Mouse (Mus musculus) T-helper 1 cell (primary cell): ENCODE results near the gene Rcc1l.

ENCODE experiments used
- in situ Hi-C: fragments of 300-600 bp; cut with MboI, MseI; formaldehyde crosslinking; loops from one replicate; pipeline ENCODE4 v1.15.1; 2025; ENCODE audit warnings: high pct_unique_total_duplicates

Gene Rcc1l

GRCm38 (mm10) chr5:134173206-134173605 lies 3.4 kb downstream of the Rcc1l start:
- in situ Hi-C loops = no loop called here

GRCm38 (mm10) chr5:134170167-134170566 lies 6.4 kb downstream of the Rcc1l start:
- in situ Hi-C loops = no loop called here

- in situ Hi-C loops = no loop called here
Observed at GRCm38 (mm10) chr5:134169231-134169630, 7.3 kb downstream of the Rcc1l start.

- in situ Hi-C loops = no loop called here
Observed at GRCm38 (mm10) chr5:134168033-134168432, 8.5 kb downstream of the Rcc1l start.

DNA sequence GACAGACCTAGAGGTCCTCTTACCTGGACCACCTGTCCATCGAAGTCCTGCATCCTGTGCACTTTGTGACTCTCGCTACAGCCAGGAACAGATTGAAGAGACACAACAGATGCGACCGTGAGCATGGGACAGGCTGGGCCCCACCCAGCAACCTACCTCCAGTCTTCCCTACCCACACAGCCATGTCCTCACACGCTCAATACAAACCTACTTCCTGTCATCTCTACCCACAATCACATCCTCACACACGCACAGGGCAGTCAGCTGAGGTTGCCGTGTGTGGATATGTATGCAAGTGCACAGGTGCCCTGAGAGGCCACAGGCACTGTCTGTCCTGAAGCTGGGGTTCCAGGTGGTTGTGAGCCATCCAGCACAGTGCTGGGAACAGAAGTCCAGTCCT lies 9.9 kb downstream of the Rcc1l start:
- in situ Hi-C loops = no loop called here

DNA sequence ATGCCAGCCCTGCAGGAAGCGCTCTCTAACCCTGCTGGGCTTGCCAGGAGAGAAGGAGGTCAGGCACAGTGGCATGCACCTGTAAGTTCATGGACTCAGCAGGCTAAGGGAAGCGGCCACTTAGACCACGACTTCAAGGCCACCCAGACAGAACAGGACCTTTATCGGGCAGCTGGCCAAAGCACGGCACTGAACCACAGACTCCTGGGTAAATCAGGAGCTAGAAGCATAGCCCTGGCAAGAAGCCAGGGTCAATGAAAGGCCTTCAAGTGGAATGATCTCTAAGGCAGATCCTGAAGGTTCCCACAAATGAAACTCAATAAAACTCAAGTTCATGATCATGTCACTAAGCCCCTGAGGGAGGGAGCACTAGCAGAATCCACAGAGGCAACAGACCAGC lies 11.9 kb downstream of the Rcc1l start:
- in situ Hi-C loops = no loop called here

GRCm38 (mm10) chr5:134155916-134156466 lies 20.6 kb downstream of the Rcc1l start:
- in situ Hi-C loops = loop anchor here (10.0 kb wide), 1 partner anchor 1191 kb away; no protein-coding TSS in a partner anchor

DNA sequence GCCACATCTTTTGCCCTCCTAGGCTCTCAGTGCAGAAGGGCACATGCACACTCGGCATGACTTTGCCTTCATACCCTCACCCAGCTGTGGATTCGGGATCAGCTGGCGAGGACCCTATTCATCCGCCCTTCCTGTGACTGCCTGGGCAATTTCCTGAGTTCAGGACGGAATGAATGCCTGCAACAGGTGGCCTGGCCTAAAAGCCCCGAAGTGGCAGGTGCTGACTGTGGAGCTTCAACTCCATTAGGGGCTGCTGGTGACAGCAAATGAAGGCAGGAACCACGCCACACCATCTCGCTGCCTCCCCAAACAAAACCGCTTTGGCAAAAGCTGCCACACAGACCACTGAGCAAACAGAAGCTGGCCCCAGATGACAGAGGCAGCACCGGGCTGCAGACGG lies 24.7 kb downstream of the Rcc1l start:
- in situ Hi-C loops = loop anchor here (10.0 kb wide), 1 partner anchor 1187 kb away; no protein-coding TSS in a partner anchor

- in situ Hi-C loops = no loop called here
Observed at GRCm38 (mm10) chr5:134148153-134148552, 28.4 kb downstream of the Rcc1l start.

DNA sequence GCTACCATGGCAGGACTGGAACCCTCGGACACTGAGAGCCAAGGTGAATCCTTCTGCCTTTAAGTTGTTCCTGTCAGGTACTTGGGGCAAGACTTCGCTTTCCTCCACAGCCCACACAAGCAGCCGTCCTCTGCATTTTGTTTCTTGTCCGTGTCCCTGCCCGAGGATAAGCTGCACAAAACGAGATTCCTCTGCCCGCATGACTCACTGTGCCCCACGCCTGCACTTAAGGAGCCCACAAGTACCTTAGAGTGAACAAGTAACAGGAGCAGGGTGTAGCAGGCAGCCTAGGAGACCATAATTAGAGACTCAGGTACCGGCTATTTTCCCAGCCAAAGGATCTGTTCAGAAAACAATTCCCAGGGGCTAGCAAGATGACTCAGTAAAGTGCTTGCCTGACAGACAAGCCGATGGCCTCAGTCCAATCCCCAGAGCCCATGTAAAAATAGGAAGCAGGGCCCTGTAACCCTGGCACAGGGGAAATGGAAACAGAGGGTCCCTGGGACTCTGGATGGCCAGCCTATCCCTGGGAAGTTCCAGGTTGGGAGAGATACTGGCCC lies 29.3 kb downstream of the Rcc1l start:
- in situ Hi-C loops = no loop called here

- in situ Hi-C loops = no loop called here
Observed at GRCm38 (mm10) chr5:134144986-134145385, 31.6 kb downstream of the Rcc1l start.

DNA sequence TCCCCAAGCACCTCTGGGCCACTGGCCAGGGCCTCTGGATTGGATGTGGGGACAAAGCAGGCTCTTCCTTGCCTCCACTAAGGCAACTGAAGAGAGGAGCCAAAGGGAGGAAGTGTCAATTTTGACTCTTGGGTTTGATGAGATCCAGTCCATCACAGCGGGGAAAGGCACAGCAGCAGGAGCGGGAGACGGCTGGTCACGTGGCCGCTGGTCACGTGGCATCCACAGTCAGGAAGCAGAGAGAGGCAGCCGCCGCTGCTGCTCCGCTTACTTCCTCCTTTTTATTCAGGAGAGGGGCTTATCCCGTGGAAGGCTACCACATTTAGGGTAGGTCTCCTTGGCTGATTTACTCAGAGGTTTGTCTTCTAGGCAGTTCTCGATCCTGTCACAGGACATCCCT lies 34.2 kb downstream of the Rcc1l start:
- in situ Hi-C loops = no loop called here

GRCm38 (mm10) chr5:134141236-134141635 lies 35.3 kb downstream of the Rcc1l start:
- in situ Hi-C loops = no loop called here

- in situ Hi-C loops = no loop called here
Observed at GRCm38 (mm10) chr5:134139429-134139828, 37.1 kb downstream of the Rcc1l start.

DNA sequence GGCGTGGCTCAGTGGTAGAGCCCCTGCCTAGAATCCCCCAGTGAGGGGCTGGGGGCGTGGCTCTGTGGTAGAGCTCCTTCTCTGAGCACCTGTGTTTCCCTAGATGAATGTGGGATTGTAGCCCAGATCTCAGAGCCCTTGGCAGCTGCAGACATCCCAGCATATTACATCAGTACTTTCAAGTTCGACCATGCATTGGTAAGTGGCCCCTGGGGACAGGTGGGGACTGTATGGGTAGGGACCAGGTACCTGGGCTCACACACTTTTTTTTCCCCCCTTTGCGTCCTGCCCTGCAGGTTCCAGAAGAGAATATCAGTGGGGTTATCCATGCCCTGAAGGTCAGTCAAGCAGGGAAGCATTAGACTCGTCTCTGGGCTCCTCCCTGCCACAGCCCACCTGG lies 38.6 kb downstream of the Rcc1l start:
- in situ Hi-C loops = no loop called here

DNA sequence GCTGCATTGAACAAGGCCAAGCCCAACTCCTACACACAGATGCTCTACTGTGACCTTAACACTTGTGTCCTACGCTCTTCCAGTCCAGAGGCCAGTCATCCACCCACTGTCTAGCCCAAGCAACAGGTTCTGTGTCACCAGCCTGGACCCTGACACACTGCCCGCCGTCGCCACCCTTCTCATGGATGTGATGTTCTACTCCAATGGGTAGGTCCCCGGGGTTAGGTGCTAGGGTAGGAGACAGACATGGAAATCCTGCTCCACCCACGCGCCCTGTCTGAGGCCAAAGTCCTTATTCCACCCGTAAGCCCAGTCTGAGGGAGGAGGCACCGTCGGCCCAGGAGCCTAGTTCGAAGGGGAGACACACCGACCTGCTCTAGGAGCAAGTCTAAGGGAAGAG lies 40.6 kb downstream of the Rcc1l start:
- in situ Hi-C loops = no loop called here

DNA sequence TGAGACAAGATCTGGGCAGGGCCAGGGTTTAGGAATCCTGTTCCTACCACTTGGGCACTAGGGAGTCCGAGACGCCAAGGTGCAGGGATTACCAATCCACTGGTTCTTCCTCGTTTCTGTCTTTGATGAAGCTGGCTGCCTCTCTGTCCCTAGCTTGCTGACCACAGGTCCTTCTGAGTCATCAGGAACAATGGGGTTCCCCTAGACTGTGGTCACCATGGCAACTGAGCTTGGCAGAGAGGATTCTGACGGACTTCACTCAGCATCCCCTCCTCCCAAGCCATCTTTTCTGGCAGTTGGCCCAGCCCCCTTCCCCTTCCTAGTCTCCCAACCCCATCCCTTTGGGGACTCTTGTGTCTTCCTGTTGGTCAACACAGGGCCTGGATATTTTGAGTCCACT lies 45.0 kb downstream of the Rcc1l start:
- in situ Hi-C loops = no loop called here

GRCm38 (mm10) chr5:134126232-134126631 lies 50.3 kb downstream of the Rcc1l start:
- in situ Hi-C loops = no loop called here

GRCm38 (mm10) chr5:134123846-134124245 lies 52.7 kb downstream of the Rcc1l start:
- in situ Hi-C loops = no loop called here

DNA sequence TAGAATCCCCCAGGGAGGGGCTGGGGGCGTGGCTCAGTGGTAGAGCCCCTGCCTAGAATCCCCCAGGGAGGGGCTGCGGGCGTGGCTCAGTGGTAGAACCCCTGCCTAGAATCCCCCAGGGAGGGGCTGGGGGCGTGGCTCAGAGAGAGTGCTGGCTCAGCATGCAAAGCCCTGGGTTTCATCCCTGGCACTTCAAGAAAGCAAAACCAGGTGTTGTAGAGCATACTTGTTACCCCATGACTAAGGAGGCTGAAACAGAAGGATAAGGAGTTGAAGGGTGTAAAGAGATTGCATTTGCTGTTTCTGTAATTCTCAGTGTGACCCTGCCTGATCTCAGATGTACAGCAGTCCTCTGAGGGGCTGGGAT lies 54.7 kb downstream of the Rcc1l start:
- in situ Hi-C loops = no loop called here

DNA sequence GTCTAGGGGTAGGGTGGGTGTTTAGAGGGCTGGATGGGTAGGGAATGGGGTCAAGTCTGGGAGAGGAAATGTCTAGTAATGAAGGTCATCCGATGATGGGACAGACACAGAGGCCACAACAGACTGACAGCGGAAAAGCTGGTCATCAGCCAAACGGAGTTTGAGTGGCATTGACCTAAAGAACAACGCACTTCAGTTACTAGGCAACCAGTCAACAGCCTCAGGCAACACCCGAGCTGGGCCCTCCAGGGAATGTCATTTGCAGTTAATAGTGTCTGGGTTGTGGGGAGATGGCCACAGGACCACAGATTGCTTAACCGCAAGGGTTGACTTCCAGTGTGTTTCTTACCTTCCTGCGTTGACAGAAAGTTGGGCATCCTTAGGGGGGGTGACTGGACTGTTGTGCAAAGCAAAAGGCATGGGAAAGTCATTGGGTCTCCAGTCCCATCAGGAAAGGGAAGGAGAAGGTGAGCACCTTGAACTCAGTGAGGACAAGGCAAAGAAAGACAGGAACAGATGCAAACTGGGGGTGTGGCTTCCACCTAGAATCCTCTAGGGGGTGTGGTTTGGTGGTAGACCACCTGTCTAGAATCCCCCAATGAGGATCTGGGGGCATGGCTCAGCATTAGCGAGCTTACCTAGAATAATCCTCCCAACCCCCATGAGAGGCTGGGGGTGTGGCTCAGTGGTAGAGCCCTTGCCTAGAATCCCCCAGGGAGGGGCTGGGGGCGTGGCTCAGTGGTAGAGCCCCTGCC lies 55.3 kb downstream of the Rcc1l start:
- in situ Hi-C loops = no loop called here

DNA sequence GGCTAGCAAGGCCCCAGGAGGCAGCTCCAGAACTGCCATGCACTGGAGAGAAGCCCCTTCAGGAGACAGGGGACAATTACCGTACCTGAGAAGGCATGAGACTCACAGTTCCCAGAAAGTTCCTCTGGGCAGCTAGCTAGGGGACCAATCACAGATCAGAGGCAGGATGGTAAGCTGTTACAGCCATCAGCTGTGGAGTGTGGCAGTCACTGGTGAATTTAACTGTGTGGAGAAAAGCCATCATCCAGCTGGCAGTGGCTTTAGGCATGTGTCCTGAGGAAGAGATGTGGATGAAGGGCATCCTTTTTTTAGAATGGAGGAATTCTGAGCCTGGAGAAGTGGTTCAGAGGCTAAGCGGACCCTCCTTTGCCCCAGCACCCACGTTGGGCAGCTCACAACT lies 56.4 kb downstream of the Rcc1l start:
- in situ Hi-C loops = no loop called here

GRCm38 (mm10) chr5:134119481-134120120 lies 57.0 kb downstream of the Rcc1l start:
- in situ Hi-C loops = no loop called here
